Comparison of ENCODE assay signal across 9 mouse cellular contexts in genomic region chr15:82416797-82417789, GRCm38 (mm10). TPM values are rescaled to one million over a fixed set of nuclear protein-coding genes. Genes with fewer than 3 reads are reported as not detected.
DNase-seq lines count a peak whose midpoint lies in the region; ATAC-seq and TF ChIP-seq lines count a peak whose summit lies in the region.
"Had no signal": no experiment of that assay in that cellular context is flagged by ENCODE, and none has a peak within 500 bp of the region (broad histone marks: within the 10 kb centered on the region; RNA-seq: fewer than 3 reads in every experiment).

No protein-coding gene starts in this region.

- no peaks in the 10 kb centered on the region for H3K9me3 ChIP-seq in CH12.LX (replicated peaks; ENCODE audit: low read length)
- no peaks in the 10 kb centered on the region for H3K9me3 ChIP-seq in forebrain, embryonic 12.5 days
- H3K9me3 ChIP-seq in heart, embryonic 16.5 days (replicated peaks; ENCODE audit: control insufficient read depth, low read length), result no peaks in the 10 kb centered on the region
- no peaks in the 10 kb centered on the region for H3K9me3 ChIP-seq in liver, embryonic 14.5 days (ENCODE audit: control insufficient read depth, low read length)
- no peaks in the 10 kb centered on the region for H3K9me3 ChIP-seq in neural tube, embryonic 11.5 days (ENCODE audit: control insufficient read depth, low read length)
- H3K9me3 ChIP-seq in stomach, embryonic 16.5 days (replicated peaks; ENCODE audit: control insufficient read depth, low read length), result no peaks in the 10 kb centered on the region

- no peak for TF ChIP-seq POLR2A in CH12.LX (IDR thresholded peaks at IDR 0.05; ENCODE audit: low read depth, low read length)

- H3K4me3 ChIP-seq in CH12.LX (replicated peaks in 1 of 3; ENCODE audit: low read depth in 2 of 3, low read length in 2 of 3, poor library complexity in 1 of 3), result no peak overlapping the region
- no peak overlapping the region for H3K4me3 ChIP-seq in forebrain, embryonic 12.5 days (replicated peaks)
- peak overlapping the region; percentile 5; the same call in 1 of the 2 replicates for H3K4me3 ChIP-seq in heart, embryonic 16.5 days (ENCODE audit: low read length)
- no peak overlapping the region for H3K4me3 ChIP-seq in liver, embryonic 14.5 days (ENCODE audit: insufficient read depth in 1 of 2, low read depth in 2 of 2, low read length in 2 of 2)
- H3K4me3 ChIP-seq in neural tube, embryonic 11.5 days (ENCODE audit: low read depth, low read length), result no peak overlapping the region
- no peak overlapping the region for H3K4me3 ChIP-seq in stomach, embryonic 16.5 days (replicated peaks; ENCODE audit: low read length)

- in situ Hi-C loops in CH12.LX (cut with MboI; ENCODE audit: low pct_ligation_motif_present, low pct_unique_long_range_greater_than_20kb, low sequenced_read_pairs), result loop anchor here (10.0 kb wide), 1 partner anchor 62 kb away; the partner anchor contains the start of gene Ndufa6

- ATAC-seq in forebrain, embryonic 12.5 days (ENCODE audit: low FRiP score), result peak; percentile 60; the same call in 1 of the 2 replicates
- ATAC-seq in heart, embryonic 16.5 days (replicated peaks; ENCODE audit: extremely low read depth, insufficient read depth, low FRiP score), result peak; percentile 93
- peak; percentile 66; the same call in 1 of the 2 replicates for ATAC-seq in liver, embryonic 14.5 days (ENCODE audit: insufficient read depth)
- peak; percentile 53; the same call in 1 of the 2 replicates for ATAC-seq in neural tube, embryonic 11.5 days (ENCODE audit: insufficient read depth, low FRiP score, low TSS enrichment)
- ATAC-seq in stomach, embryonic 16.5 days (ENCODE audit: insufficient read depth, low FRiP score), result peak; percentile 93

- no peak overlapping the region for H3K27ac ChIP-seq in CH12.LX (ENCODE audit: insufficient read depth, low read depth)
- no peak overlapping the region for H3K27ac ChIP-seq in forebrain, embryonic 12.5 days
- H3K27ac ChIP-seq in heart, embryonic 16.5 days (ENCODE audit: low read length), result no peak overlapping the region
- no peak overlapping the region for H3K27ac ChIP-seq in liver, embryonic 14.5 days
- no peak overlapping the region for H3K27ac ChIP-seq in neural tube, embryonic 11.5 days (ENCODE audit: low read depth, low read length)
- H3K27ac ChIP-seq in stomach, embryonic 16.5 days (ENCODE audit: low read length), result no peak overlapping the region
- H3K27ac ChIP-seq: macrophage had no signal

- TF ChIP-seq RAD21 in CH12.LX (IDR thresholded peaks at IDR 0.05; ENCODE audit: low read depth, low read length), result peak; percentile 86

- DNase-seq in CH12.LX (ENCODE audit: extremely low read depth), result peak; percentile 43
- peak; percentile 10 for DNase-seq in c-Kit-positive CD71-positive TER-119-negative erythroid progenitor cells, embryonic 14.5 days (ENCODE audit: low read depth)
- DNase-seq in kidney, postnatal 36 days, result peak; percentile 93 to 94
- DNase-seq in liver, embryonic 14.5 days (ENCODE audit: low read depth in 3 of 3, low spot score in 3 of 3), result peak; percentile 17 to 19 (median 19)
- peak; percentile 72 for DNase-seq in neural tube, embryonic 11.5 days (ENCODE audit: low spot score)

- 27% methylated on average over 16 of the region's 16 CpGs for WGBS in forebrain, embryonic 12.5 days
- 28% methylated on average over 16 of the region's 16 CpGs for WGBS in heart, embryonic 16.5 days
- 34% methylated on average over 16 of the region's 16 CpGs for WGBS in liver, embryonic 14.5 days (ENCODE audit: insufficient replicate concordance)
- WGBS in neural tube, embryonic 11.5 days, result 29% methylated on average over 15 of the region's 16 CpGs
- WGBS in stomach, embryonic 16.5 days, result 34% methylated on average over 16 of the region's 16 CpGs

- no peak overlapping the region for H3K9ac ChIP-seq in CH12.LX (ENCODE audit: insufficient read depth, low read depth)
- H3K9ac ChIP-seq in forebrain, embryonic 12.5 days, result 0 out of 2 replicates have a peak overlapping the region, but pooled peaks have one; percentile 25
- peak overlapping the region; percentile 15; the same call in 1 of the 2 replicates for H3K9ac ChIP-seq in heart, embryonic 16.5 days (ENCODE audit: low read length)
- no peak overlapping the region for H3K9ac ChIP-seq in liver, embryonic 14.5 days (replicated peaks)
- H3K9ac ChIP-seq in neural tube, embryonic 11.5 days (ENCODE audit: low read length), result peak overlapping the region; percentile 48; the same call in 1 of the 2 replicates
- peak overlapping the region; percentile 24 for H3K9ac ChIP-seq in stomach, embryonic 16.5 days (ENCODE audit: low read length)

- H3K36me3 ChIP-seq in CH12.LX (replicated peaks in 1 of 2; ENCODE audit: control insufficient read depth in 1 of 2, insufficient read depth in 1 of 2, low read length in 1 of 2), result no peaks in the 10 kb centered on the region
- H3K36me3 ChIP-seq in forebrain, embryonic 12.5 days (replicated peaks), result no peaks in the 10 kb centered on the region
- no peaks in the 10 kb centered on the region for H3K36me3 ChIP-seq in heart, embryonic 16.5 days (ENCODE audit: control insufficient read depth, insufficient read depth)
- no peaks in the 10 kb centered on the region for H3K36me3 ChIP-seq in liver, embryonic 14.5 days (replicated peaks; ENCODE audit: control insufficient read depth, insufficient read depth, low read depth)
- H3K36me3 ChIP-seq in neural tube, embryonic 11.5 days (ENCODE audit: control insufficient read depth, insufficient read depth, low read length), result no peaks in the 10 kb centered on the region
- no peaks in the 10 kb centered on the region for H3K36me3 ChIP-seq in stomach, embryonic 16.5 days (ENCODE audit: control insufficient read depth, insufficient read depth, low read length)

- H3K79me2 ChIP-seq in CH12.LX (replicated peaks; ENCODE audit: control insufficient read depth, extremely low read depth, insufficient read depth, poor library complexity, severe bottlenecking), result no peaks in the 10 kb centered on the region

- peak; percentile 5 to 89; a peak in 2 of 4 replicates for TF ChIP-seq CTCF in CH12.LX (conservative IDR thresholded peaks at IDR 0.05 in 1 of 2, IDR thresholded peaks at IDR 0.05 in 1 of 2; ENCODE audit: low read depth in 2 of 2, low read length in 2 of 2)
- TF ChIP-seq CTCF in liver, embryonic 14.5 days (IDR thresholded peaks at IDR 0.05; ENCODE audit: low read depth), result peak; percentile 86

- peaks cover 53% of the 10 kb centered on the region for H3K27me3 ChIP-seq in CH12.LX (replicated peaks)
- no peaks in the 10 kb centered on the region for H3K27me3 ChIP-seq in forebrain, embryonic 12.5 days
- no peaks in the 10 kb centered on the region for H3K27me3 ChIP-seq in heart, embryonic 16.5 days (ENCODE audit: control insufficient read depth, insufficient read depth, low read length)
- H3K27me3 ChIP-seq in liver, embryonic 14.5 days (ENCODE audit: control insufficient read depth, insufficient read depth, low read length), result no peaks in the 10 kb centered on the region
- H3K27me3 ChIP-seq in neural tube, embryonic 11.5 days (ENCODE audit: control insufficient read depth, insufficient read depth, low read length), result no peaks in the 10 kb centered on the region
- H3K27me3 ChIP-seq in stomach, embryonic 16.5 days (ENCODE audit: control insufficient read depth, insufficient read depth, low read length), result no peaks in the 10 kb centered on the region

- H3K4me1 ChIP-seq in CH12.LX (ENCODE audit: control insufficient read depth in 1 of 2, insufficient read depth in 2 of 2), result peaks cover 4 to 7% of the 10 kb centered on the region in 2 experiments
- peaks cover 7% of the 10 kb centered on the region for H3K4me1 ChIP-seq in forebrain, embryonic 12.5 days
- H3K4me1 ChIP-seq in heart, embryonic 16.5 days (ENCODE audit: control insufficient read depth, insufficient read depth, low read length), result peaks cover 4% of the 10 kb centered on the region; the same call in 1 of the 2 replicates
- no peaks in the 10 kb centered on the region for H3K4me1 ChIP-seq in liver, embryonic 14.5 days (replicated peaks; ENCODE audit: control insufficient read depth in 2 of 2, insufficient read depth in 2 of 2, low read length in 1 of 2)
- 0 out of 2 replicates have a peak, but pooled peaks cover 3% of the 10 kb centered on the region for H3K4me1 ChIP-seq in neural tube, embryonic 11.5 days (ENCODE audit: control insufficient read depth, insufficient read depth, low read length)
- no peaks in the 10 kb centered on the region for H3K4me1 ChIP-seq in stomach, embryonic 16.5 days (ENCODE audit: control insufficient read depth, insufficient read depth, low read length)

- peak overlapping the region; percentile 14; the same call in 1 of the 2 replicates for H3K4me2 ChIP-seq in CH12.LX (ENCODE audit: insufficient read depth, low read depth, poor library complexity, severe bottlenecking)
- H3K4me2 ChIP-seq in forebrain, embryonic 12.5 days, result peak overlapping the region; percentile 35
- H3K4me2 ChIP-seq in heart, embryonic 16.5 days (ENCODE audit: low read depth, low read length), result peak overlapping the region; percentile 38
- no peak overlapping the region for H3K4me2 ChIP-seq in liver, embryonic 14.5 days (ENCODE audit: low read depth)
- H3K4me2 ChIP-seq in neural tube, embryonic 11.5 days (ENCODE audit: low read depth), result 0 out of 2 replicates have a peak overlapping the region, but pooled peaks have one; percentile 12
- peak overlapping the region; percentile 17; the same call in 1 of the 2 replicates for H3K4me2 ChIP-seq in stomach, embryonic 16.5 days (ENCODE audit: low read depth, low read length)

- dilution Hi-C loops in CH12.LX (cut with MboI; ENCODE audit: extremely low pct_ligation_motif_present, extremely low pct_unique_long_range_greater_than_20kb, low sequenced_read_pairs), result no loop called here

- no peak for TF ChIP-seq EP300 in CH12.LX (IDR thresholded peaks at IDR 0.05; ENCODE audit: low read length)
- no peak for TF ChIP-seq EP300 in liver, embryonic 14.5 days (IDR thresholded peaks at IDR 0.05; ENCODE audit: low read depth)

RNA-seq across cellular contexts. Expression of gene Cyp2d10, which starts 10.1 kb away (rescaled TPM):
- total RNA-seq in CH12.LX (2012; rRNA removed) (not detected in 2 replicates), CH12.LX (2014; rRNA removed) (not detected in 2 replicates)
- not detected in 2 replicates for polyA plus RNA-seq in CH12.LX (2012; ENCODE audit: insufficient read length, low read depth)
- not detected in 2 replicates for polyA plus RNA-seq in forebrain, embryonic 12.5 days (2016; fragmentation: Nextera tagmentation; extraction: Ambion mirVana)
- polyA plus RNA-seq in heart, embryonic 16.5 days (2015; fragmentation: Nextera tagmentation; extraction: Ambion mirVana), result 0.33 TPM in 1 of 2 replicates, not detected in the other
- 18.6 and 19.8 TPM in 2 replicates for polyA plus RNA-seq in liver, embryonic 14.5 days (2012; rRNA removed)
- polyA plus RNA-seq in liver, embryonic 14.5 days (2014; fragmentation: Nextera tagmentation; extraction: Ambion mirVana), result 43.2 and 48.1 TPM in 2 replicates
- not detected in 2 replicates for polyA plus RNA-seq in neural tube, embryonic 11.5 days (2014; fragmentation: Nextera tagmentation; extraction: Ambion mirVana)
- 1.8 and 2.6 TPM in 2 replicates for polyA plus RNA-seq in stomach, embryonic 16.5 days (2015; fragmentation: Nextera tagmentation; extraction: Ambion mirVana)
- polyA plus RNA-seq: macrophage had no signal

RNA-seq across cellular contexts. Expression of gene Cyp2d9, which starts 16.1 kb away (rescaled TPM):
- total RNA-seq in CH12.LX (2012; rRNA removed), result not detected in 2 replicates
- total RNA-seq in CH12.LX (2014; rRNA removed), result not detected in 2 replicates
- polyA plus RNA-seq in CH12.LX (2012; ENCODE audit: insufficient read length, low read depth), result not detected in 2 replicates
- not detected in 2 replicates for polyA plus RNA-seq in forebrain, embryonic 12.5 days (2016; fragmentation: Nextera tagmentation; extraction: Ambion mirVana)
- not detected in 2 replicates for polyA plus RNA-seq in heart, embryonic 16.5 days (2015; fragmentation: Nextera tagmentation; extraction: Ambion mirVana)
- polyA plus RNA-seq in liver, embryonic 14.5 days (2012; rRNA removed), result 1.7 and 1.8 TPM in 2 replicates
- 1.9 and 2.1 TPM in 2 replicates for polyA plus RNA-seq in liver, embryonic 14.5 days (2014; fragmentation: Nextera tagmentation; extraction: Ambion mirVana)
- polyA plus RNA-seq in neural tube, embryonic 11.5 days (2014; fragmentation: Nextera tagmentation; extraction: Ambion mirVana), result not detected in 2 replicates
- polyA plus RNA-seq in stomach, embryonic 16.5 days (2015; fragmentation: Nextera tagmentation; extraction: Ambion mirVana), result 0.39 TPM in 1 of 2 replicates, not detected in the other
- polyA plus RNA-seq: macrophage had no signal

RNA-seq across cellular contexts. Expression of gene Cyp2d11, which starts 23.3 kb away (rescaled TPM):
- total RNA-seq in CH12.LX (2012; rRNA removed) (not detected in 2 replicates), CH12.LX (2014; rRNA removed) (not detected in 2 replicates)
- not detected in 2 replicates for polyA plus RNA-seq in CH12.LX (2012; ENCODE audit: insufficient read length, low read depth)
- polyA plus RNA-seq in forebrain, embryonic 12.5 days (2016; fragmentation: Nextera tagmentation; extraction: Ambion mirVana), result not detected in 2 replicates
- polyA plus RNA-seq in heart, embryonic 16.5 days (2015; fragmentation: Nextera tagmentation; extraction: Ambion mirVana), result not detected in 2 replicates
- 0.09 TPM in 2 replicates for polyA plus RNA-seq in liver, embryonic 14.5 days (2012; rRNA removed)
- polyA plus RNA-seq in liver, embryonic 14.5 days (2014; fragmentation: Nextera tagmentation; extraction: Ambion mirVana), result not detected in 2 replicates
- not detected in 2 replicates for polyA plus RNA-seq in neural tube, embryonic 11.5 days (2014; fragmentation: Nextera tagmentation; extraction: Ambion mirVana)
- polyA plus RNA-seq in stomach, embryonic 16.5 days (2015; fragmentation: Nextera tagmentation; extraction: Ambion mirVana), result not detected in 2 replicates
- polyA plus RNA-seq: macrophage had no signal

RNA-seq across cellular contexts. Expression of gene Cyp2d22, which starts 37.0 kb away (rescaled TPM):
- 0.21 and 0.42 TPM in 2 replicates for total RNA-seq in CH12.LX (2012; rRNA removed)
- total RNA-seq in CH12.LX (2014; rRNA removed), result 0.24 TPM in 1 of 2 replicates, not detected in the other
- 0.08 TPM in 1 of 2 replicates, not detected in the other for polyA plus RNA-seq in CH12.LX (2012; ENCODE audit: insufficient read length, low read depth)
- 2.1 and 2.8 TPM in 2 replicates for polyA plus RNA-seq in forebrain, embryonic 12.5 days (2016; fragmentation: Nextera tagmentation; extraction: Ambion mirVana)
- 13.6 and 15.7 TPM in 2 replicates for polyA plus RNA-seq in heart, embryonic 16.5 days (2015; fragmentation: Nextera tagmentation; extraction: Ambion mirVana)
- polyA plus RNA-seq in liver, embryonic 14.5 days (2012; rRNA removed), result 14.9 and 15.5 TPM in 2 replicates
- 8.4 and 10.0 TPM in 2 replicates for polyA plus RNA-seq in liver, embryonic 14.5 days (2014; fragmentation: Nextera tagmentation; extraction: Ambion mirVana)
- polyA plus RNA-seq in neural tube, embryonic 11.5 days (2014; fragmentation: Nextera tagmentation; extraction: Ambion mirVana), result 1.5 and 1.6 TPM in 2 replicates
- polyA plus RNA-seq in stomach, embryonic 16.5 days (2015; fragmentation: Nextera tagmentation; extraction: Ambion mirVana), result 12.6 and 16.4 TPM in 2 replicates
- polyA plus RNA-seq: macrophage had no signal

Comparison
In these comparisons a context has a peak if more than half of its experiments do, and no peak if none do; other contexts are left out.
1. DNase-seq: peak in every context shown above with its lines; median percentile 94 in kidney, postnatal 36 days; 72 in neural tube, embryonic 11.5 days; 43 in CH12.LX; 19 in liver, embryonic 14.5 days; 10 in c-Kit-positive CD71-positive TER-119-negative erythroid progenitor cells, embryonic 14.5 days.
2. H3K9ac ChIP-seq: peak in forebrain, embryonic 12.5 days (single experiment), heart, embryonic 16.5 days (single experiment), neural tube, embryonic 11.5 days (single experiment) and stomach, embryonic 16.5 days (single experiment); none in CH12.LX (single experiment) and liver, embryonic 14.5 days (single experiment).
3. Peak in every context shown above with its lines, with median percentiles within 50 percentile points of each other: ATAC-seq.